Mouse (Mus musculus) adrenal gland, adult 8-10 months (tissue): ENCODE measurements around the gene Tex48. TPM values are rescaled to one million over a fixed set of nuclear protein-coding genes. Genes with fewer than 3 reads are reported as not detected.

Experiments
- DNase-seq: peaks from one replicate; pipeline ENCODE4 v3.0.0; 2022
- total RNA-seq, 4 experiments: library from RNA; stranded (reverse); gene quantifications; 2 replicates each; pipeline ENCODE4 v1.2.4; 2022

The Tex48 gene
- not detected for total RNA-seq

DNA sequence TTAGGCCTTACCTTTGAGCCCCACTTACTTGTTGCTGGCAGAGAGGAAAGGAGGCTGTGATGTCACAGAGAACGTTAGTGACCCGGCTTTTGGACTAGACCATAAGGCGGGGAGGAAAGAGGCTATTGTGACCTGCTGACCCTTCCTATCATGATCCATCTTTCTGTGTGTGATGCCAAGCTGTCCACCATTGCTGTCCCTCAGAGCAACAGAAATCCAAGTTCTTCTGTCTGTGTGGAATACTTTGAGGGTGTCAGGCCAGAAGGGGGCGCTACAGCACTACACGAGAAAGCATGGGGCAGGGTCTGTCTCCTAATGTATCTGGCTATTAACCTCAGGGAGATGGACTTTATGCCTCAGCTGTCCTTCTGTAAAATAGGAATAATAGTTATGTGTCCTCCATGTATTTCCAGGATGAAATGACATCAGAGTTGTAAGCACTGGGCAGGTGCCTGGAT is at the start of gene Tex48:
Gene Tex48, minus strand, starts transcription at position 51 of the 458 bp plus-strand sequence.
- no peak for DNase-seq

DNA sequence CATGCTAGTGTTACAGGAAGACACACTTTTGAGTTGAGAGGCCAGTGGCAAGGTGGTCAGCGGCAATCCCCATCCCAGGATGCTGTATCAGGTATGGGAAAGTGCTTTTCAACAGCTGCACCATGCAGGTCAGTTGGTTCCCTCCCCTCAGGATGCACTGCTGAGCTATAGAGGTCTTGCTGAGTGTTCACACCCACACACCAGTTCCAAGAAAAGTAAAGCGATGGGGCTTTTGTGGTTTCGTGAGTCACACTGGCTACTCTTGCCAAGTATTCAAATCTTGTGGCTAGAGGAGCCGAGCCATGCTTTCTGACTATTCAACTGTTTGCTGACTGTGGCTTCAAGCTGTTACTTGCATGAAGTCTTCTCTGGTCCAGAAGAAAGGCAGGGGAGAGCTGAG is 46.0 kb upstream of the Tex48 start:
- peak; percentile 44 for DNase-seq

DNA sequence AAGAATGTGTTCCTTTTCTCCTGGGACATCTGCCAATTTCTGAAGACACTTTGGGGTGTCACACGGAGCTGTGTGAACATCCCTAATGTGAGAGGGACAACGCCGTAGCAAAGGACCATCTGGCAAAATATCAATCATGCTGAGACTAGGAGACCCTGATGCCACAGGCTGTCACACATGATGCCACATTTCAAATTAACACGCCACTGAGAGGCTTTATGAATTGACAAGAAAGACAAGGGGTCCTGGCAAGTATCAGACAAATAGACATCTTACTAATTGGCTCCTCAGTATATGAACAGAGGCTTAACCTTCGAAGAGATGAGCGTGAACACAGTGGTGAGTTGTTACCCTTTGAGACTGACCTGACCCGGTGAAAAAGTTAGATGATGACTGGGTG is 43.5 kb upstream of the Tex48 start:
- DNase-seq, result no peak

DNA sequence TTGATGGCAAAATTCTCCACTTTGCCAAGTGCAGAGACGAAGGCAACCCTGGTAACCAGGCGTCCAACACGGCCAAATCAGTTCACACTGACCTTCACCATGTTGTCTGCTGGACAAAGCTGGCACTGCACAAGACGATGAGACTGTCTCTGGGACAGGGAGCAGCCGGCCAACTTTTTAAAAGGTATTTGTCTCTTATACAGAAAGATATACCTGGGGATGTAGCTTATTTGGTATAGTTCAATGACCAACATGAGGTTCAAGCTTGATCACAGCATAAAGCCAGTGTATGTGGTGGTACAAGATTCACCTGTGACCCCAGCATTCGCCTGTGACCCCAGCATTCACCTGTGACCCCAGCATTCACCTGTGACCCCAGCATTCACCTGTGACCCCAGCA is 41.1 kb upstream of the Tex48 start, which contains the start of gene Gm11214:
Gene Gm11214, minus strand, starts transcription at position 101 of the 400 bp plus-strand sequence.
- no peak for DNase-seq

DNA sequence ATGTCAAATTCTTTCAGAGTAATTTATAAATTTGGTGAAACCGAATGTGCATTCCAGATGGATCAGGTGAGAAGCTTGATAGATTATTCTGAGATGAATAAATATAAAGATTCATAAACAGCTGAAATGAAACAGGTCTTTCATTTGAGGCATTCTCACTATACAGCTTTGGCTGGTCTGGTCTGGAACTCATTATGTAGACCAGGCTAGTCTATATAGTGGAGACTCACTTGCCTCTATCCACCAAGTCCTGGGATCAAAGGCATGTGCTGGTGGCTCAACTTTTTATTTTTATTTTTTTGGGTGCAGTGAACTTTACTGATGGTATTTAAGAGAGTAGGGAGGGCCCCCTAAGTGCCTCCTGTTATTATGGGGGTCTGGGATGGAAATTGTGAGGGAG is 39.6 kb upstream of the Tex48 start:
- DNase-seq, result no peak

DNA sequence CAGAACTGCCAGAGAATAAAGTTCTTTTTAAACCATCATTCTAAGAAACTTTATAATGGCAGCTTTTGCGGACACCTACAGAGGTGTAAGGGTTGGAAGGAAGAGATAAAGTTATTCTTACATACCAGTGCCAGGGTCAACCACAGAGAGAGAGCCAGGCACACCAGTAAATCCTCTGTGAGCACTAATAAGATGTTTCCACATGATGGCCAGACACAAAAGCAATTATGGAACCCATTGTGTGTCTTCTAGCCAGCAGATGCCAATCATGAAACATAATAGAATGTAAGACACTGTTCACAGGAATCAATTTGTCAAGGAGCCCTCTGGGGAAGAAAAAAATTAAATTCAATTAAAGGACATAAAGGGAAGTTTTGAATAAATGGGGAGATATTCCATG is 39.2 kb upstream of the Tex48 start:
- no peak for DNase-seq

DNA sequence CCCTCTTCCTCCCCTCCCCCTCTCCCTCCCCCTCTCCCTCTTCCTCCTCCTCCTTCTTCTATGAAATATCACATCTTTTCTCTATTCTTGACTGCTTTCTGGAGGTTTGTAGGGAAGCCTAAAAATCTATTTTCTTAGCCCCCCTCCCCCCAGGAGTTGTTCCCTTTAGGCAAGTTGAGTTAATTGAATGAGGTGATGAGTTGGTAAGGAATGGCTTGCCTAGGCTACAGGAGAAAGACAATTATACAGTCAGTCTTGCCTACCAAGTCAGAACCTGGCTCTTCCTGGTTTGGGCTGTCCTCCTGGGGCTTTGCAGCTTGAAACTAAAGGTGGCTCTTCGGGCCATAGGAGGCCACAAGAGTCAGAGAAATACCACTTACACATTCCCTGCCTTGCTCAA is 37.5 kb upstream of the Tex48 start:
- no peak for DNase-seq

DNA sequence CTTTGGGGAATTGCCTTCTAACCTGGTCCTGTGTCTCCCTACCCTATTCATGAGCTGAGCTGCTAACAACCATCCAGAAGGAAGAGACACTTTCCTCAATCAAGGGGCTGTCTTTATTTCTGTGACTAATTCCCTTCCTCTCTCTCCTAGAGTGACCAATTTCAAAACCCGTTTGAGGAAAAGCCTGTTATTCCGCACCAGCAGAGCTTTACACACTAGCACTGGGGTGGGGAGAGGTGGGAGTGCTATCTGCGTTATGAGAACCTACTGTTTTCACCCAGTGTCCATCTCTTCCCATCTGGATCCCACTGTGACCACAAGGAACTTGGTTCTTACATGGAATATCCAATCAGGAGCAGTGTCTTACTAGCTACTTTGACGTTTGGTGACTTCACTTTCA is 36.9 kb upstream of the Tex48 start:
- DNase-seq, result no peak

DNA sequence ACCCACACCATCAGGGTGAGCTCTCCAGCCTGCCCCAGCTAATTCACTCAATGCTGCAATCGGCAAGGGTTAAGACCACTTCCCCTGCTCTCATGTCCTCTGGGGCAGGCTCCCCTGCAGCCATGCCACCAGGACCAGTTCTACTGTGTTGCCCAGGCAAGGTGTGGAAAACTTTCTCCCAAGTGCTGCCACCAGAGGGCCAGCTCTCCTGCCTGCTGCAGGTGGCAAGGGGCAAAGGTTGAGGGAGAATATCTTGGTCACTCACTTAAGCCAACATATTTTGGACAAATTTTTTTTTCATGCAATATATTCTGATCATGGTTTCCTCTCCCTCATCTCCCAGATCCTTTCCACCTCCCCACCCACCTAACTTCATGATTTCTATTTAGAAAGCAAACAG is 32.2 kb upstream of the Tex48 start:
- no peak for DNase-seq

DNA sequence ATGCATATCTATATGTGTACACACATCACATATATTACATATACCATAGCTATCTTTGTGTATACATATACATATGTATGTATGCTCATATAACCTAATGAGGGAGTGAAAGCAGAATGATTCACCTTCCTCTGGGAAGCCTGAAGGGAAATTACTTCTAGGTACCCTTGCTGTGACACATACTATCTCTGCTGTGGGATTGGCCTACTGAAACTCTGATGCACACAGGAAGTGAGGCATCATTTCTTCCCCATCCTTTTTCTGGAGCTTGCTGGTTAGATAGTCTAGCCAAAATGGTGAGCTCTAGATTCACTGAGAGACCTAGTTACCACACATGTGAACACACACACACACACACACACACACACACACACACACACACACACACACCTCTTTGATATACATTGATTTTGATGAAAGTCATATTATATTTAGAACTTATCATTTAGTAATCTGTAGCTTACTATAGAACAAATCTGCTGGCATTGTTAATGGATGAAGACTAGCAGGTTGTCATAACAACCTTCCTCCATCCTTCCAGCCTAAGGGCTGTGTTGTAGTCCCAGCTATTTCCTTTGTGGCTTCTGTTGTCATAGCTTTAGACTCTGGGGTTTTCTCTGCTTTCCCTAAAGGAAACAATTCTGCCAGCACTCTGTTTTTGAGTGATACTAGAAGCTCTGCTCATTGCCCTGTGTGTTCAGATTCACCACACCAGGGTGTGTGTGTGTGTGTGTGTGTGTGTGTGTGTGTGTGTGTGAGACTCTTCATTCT is 21.9 kb upstream of the Tex48 start:
- no peak for DNase-seq

DNA sequence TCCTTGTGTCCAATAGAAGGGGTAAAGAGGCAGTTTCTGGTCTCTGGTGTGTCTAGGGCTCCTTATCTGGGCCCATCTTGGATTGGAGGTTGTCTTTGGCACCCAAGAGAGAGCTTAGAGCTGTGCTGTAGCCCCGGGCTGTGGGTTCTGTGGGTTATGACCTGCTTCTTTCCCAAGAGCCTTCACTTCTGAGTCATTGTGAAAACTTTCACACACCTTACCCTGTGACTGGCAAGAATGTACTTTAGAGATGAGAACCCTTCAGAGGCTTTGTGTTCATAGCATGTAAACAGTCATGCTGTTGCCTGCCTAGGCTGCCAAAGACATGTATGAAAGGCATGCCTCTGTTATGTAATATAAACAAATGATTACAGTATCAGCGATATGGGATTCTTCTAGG is 17.6 kb upstream of the Tex48 start:
- no peak for DNase-seq

DNA sequence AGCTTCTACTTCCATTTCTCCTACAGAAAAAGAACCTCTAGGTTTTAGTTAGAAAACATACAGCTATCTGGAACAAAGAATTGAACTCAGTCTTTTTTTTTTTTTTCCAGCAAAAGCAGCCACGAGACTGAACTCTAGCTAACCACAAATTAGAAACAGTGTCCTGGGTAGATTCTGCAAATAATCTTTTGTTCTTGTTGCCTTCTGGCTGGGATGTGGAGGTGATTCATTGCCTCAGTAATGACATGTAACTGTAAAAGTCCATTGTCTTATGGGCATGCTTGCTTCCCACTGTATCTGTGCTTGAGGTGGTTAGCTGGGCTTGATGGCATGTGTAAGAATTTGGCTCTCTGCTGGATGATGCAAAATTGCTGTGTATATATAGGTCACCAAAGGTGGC is 16.4 kb upstream of the Tex48 start:
- no peak for DNase-seq

DNA sequence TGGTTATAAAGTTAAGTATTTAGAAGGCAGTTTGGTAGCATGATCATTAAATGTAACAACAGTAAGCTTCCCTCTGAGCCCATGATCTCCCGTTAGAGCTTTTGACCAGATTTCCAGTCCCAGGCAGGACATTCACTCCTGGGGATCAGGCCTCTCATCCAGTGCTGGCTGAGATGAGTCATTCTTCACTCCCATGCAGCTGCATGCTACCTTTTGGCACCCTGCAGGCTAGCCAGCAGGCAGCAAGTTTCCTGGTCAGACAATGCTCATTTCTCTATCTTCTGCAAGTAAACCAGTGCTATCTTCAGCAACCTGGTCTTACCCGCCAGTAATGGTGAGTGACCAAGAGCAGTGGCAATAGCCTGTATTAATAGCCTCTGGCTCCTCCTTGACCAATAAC is 11.0 kb upstream of the Tex48 start:
- no peak for DNase-seq

DNA sequence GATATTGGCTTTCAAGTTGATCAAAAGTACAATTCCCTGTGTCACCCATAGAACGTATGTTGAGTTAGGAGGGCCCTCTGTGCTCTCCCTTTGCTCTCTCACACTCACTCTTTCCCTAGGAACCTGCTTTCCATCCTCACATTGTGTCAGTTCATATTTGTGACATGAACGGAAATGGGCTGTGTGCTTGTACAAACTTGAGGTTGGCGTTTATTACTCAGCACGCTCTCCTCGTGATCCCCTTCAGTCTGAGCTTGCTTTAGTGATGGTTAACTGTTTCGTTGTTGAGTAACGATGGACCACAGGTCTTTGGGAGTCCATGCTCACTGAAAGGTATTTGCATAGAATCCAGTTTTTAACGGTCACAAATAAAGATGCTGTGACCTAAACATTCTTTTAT is 4.9 kb upstream of the Tex48 start:
- DNase-seq, result no peak

DNA sequence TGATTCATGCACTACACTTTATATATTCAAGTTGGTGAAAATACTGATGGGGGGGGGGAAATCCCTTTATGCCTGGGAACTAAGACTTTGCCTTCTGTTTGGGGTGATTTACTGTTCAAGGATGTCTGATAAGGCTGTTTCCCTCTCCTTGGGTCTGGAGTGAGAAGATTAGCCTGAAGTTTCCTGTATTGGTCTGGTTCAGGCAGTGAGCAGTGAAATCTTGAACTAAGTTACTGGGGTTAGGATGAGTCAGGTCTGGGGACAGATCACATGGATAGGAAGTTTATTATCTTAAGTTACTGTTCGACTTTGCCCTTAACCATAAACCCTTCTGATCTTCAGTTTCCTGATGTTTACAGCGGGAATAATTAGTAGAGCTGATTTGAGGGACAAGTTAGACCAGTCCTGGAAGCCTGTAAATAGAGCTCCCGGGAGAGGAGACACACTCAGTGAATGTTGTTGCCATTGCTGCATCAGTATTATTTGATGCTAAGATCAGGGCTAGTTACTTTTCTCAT is 3.4 kb upstream of the Tex48 start:
- no peak for DNase-seq

DNA sequence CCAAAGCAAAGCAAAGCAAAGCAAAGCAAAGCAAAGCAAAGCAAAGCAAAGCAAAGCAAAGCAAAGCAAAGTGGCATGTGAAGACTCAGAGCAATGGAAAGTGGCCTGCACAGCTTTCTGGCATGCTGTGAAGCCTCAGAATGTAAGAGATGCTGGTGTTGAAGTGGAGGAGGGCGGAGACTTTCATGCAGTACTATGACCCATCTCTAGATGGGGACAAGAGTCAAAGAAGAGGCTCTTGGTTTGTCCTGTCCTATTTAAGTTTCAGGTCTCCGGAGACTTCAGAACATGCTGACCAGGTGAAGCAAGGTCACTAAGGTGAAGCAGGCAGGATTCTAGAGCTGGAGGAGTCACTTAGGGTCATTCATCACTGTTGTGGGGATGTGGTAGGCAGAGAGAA is 367 bp downstream of the Tex48 start:
- no peak for DNase-seq

DNA sequence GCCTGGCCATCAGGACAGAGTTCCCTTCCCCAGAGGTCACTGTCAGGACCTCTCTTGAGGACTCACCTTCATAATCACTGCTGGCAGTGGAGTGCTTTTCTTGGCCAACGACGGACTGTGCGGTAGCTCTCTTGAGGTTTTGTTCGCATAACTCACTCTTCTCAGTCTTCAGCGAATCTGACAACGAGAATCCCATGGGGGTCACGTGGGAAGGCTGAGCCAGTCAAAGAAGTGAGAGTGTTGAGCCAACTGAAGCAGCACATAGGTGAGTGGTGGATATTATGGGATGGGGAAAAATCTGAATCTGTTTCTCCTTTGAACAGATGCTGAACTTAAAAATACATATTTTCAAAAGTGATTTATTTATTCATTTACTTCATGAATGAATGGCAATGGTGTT is 13.8 kb downstream of the Tex48 start:
- no peak for DNase-seq

DNA sequence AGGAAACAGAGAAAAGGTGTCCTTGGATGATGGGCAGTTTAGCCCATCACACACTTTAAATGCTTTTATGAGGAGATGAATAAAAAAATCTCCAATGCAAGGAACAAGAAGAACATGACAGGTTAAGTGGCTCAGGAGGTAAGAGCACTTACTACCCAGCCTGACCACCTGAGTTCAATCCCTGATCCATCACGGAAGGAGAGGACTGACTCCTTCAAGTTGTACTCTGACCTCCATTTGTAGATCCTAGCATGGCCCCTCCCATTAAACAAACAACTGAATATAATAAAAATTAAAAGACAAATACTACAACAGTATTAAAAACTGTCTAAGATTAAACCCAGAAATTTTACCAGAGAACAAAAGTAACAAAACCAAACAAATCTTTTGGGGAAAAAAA is 16.3 kb downstream of the Tex48 start:
- no peak for DNase-seq

DNA sequence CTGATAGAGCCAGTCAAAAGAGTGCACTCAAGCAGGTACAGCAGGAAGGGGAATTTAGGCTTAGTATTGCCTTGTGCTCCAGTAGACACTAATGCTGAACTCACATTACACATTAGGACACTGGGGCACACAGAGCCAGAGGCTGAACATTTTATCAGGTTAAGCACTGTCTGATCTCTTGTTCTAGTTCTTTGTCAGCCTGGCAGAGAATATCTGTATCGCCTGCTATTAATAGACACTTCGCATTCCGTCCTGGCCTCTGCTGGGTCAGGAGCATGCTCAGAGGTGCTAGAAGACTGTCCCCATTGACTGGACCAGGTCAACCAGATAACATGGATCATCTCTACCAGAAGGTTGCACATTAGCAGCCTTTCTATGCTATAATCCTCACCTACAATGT is 16.7 kb downstream of the Tex48 start:
- DNase-seq, result no peak

DNA sequence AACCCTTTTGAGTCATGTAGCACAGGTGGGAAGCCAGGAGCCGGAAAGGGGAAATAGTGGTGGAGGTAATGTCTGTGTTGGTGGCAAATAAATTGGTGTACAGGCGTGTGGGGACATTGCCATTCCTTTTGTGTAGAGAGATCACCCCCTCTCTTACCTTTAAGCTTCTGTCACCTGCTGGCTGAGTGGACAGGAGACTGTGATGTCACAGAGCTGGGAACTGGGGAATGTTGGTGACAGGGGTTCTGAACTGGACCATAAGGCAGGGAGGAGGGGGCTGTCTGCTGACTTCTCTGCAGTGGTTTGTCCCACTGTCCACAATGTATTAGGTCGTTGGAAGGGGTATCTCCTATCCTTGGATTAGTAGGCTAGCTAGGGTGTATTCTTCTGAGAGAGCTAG is 17.3 kb downstream of the Tex48 start, which contains the start of gene Gm11213:
Gene Gm11213, minus strand, starts transcription at position 317 of the 400 bp plus-strand sequence.
- no peak for DNase-seq

DNA sequence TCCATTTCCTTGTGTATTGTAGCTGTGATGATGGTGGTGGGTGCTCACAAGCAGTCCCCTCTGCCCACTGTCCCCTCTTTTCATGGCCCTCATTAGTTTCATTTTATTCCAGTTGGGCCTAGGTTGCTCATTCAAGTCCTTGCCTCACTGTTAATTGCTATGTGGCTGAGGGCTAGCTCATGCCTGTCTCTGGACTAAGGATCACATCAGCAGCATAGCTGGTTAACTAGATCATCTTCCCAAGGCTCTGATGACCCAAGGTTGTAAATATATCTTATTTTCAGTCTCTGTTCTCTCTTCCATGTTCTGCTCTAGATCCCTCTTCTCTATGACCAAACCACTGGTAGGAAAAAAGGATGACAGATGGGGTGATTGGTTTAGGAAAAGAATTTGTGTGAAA is 21.0 kb downstream of the Tex48 start:
- DNase-seq, result no peak

DNA sequence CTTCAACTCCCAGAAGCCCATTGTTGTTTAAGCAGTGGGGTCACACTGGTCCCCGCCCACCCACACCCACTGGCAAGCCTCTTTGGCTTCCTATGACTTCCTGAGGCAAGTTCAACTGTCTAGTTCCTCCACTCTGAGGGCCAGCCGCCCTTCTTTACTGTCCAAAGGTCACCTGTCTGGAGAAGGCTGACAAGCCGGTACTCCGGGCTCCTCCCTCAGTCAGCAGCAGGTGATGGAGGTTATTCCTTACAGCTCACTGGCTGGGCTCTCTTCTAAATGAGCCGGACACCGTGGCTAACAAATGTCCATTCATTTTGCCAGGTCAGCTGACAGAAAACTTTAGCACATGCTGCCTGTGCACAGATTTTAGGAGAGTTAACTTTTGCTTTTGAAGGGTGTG is 21.4 kb downstream of the Tex48 start:
- no peak for DNase-seq

DNA sequence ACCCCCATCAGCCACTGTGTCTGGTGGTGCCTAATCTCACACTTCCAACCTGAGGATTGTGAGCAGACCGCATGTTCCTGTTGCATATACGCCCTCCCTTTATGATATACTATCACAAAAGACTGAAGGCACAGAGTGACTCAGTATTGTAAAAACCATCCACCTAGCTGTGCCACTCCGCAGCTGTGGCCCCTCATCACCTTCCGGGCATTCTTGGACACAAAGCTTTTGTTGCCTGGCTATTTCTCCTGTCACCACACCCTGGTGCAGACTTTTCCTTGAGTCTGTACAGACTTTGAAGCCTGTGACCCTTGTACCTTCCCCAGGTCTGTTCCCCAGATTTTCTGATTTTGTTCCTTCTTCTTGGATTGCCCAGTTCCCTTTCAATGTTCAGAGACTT is 26.2 kb downstream of the Tex48 start:
- no peak for DNase-seq

DNA sequence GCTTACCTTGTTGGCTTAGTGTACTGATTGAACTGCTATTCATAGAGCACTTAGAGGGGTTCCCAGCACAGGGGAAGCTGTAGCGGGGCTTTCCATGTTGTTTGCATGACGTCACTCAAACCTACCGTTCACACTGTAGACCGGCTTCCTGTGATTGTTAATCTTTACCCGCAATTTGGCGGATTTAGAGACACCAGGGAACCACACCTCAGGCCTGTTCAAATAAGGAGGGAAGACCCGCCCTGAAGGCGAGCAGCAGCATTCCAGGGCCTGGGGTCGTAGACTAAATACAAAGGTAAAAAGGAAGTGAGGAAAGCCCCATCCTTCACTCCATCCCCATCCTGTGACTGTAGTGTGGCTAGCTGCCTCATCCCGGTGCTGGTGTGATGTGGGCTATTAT is 27.0 kb downstream of the Tex48 start:
- no peak for DNase-seq
